Mouse (Mus musculus): ENCODE measurements at regions not wholly inside any gene's neighbourhood (a gene's known extent, or its start where the extent isn't known, plus 50 kb on each side); places are given as distances from the start of the nearest gene placed in this dataset.

DNA sequence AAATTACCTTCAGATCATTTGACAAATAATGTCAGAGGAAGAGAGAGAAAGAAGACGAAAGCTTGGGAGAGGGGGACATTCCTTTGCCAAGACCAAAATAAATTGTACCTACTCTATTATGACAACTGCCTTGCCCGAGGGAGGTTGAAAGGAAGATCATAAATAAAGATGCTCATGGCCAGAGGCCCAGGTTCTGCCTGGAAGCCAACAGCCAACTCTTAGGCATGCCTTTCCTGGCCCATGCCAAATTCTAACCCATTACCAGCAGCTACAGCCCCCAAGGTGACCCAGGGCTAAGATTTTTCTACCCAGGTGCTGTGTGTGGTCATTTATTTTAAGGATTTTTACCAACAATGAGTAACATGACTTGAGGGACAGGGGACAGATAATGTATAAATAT lies 54.9 kb downstream of the Cbln1 start:
- no peak overlapping the region for H3K27ac ChIP-seq (ENCODE audit: insufficient read depth, low read depth, low read length)
- 77% methylated on average over 2 of the region's 2 CpGs for WGBS
- no peak overlapping the region for H3K4me3 ChIP-seq (ENCODE audit: insufficient read depth, low read depth, low read length)
- TF ChIP-seq CTCF (IDR thresholded peaks at IDR 0.05; ENCODE audit: insufficient read depth, low read depth, low read length) (no peak), POLR2A (IDR thresholded peaks at IDR 0.05; ENCODE audit: insufficient read depth, low read depth, low read length) (no peak)
- H3K4me1 ChIP-seq (ENCODE audit: control insufficient read depth, insufficient read depth, low read length): no peaks in the 10 kb centered on the region

DNA sequence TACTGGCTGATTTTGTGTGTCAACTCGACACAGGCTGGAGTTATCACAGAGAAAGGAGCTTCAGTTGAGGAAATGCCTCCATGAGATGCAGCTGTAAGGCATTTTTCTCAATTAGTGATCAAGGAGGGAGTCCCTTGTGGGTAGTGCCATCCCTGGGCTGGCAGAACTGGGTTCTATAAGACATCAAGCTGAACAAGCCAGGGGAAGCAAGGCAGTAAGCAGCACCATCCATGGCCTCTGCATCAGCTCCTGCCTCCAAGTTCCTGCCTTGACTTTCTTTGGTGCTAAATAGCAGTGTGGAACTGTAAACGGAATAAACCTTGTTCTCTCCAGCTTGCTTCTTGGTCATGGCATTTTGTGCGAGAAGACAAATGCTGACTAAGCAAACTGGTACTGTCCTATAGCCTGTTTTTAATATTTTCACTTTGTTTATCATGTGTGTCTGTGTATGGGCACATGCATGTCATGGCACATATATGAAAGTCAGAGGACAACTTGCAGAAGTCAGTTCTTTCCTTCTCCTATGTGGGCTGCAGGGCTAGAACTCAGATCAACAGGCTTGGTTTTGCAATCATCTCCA lies 57.3 kb downstream of the Cbln1 start:
- 85% methylated on average over 3 of the region's 3 CpGs for WGBS
- H3K4me3 ChIP-seq (ENCODE audit: insufficient read depth, low read depth, low read length): no peak overlapping the region

DNA sequence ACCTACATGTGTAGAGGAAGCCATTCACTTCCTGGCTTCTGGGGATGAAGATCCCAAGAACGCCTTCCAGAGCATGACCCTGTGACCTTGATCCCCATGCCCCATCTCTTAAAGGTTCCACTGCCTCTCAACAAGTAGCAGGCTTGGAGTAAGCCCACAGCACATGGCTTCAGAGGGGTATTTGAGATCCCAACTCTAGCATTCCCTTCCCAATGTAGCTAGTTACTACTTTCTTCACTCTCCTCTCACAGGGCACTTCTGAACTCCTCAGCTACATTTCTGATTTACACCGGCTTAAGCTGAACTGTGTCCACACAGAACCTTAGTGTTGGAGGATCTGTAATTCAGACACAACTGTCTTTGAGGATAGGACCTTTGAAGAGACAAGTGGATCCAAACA lies 83.4 kb downstream of the Cbln1 start:
- WGBS: 88% methylated on average over 2 of the region's 2 CpGs
- H3K27ac ChIP-seq (ENCODE audit: insufficient read depth, low read depth, low read length): no peak overlapping the region
- TF ChIP-seq POLR2A (IDR thresholded peaks at IDR 0.05; ENCODE audit: insufficient read depth, low read depth, low read length) (no peak), CTCF (IDR thresholded peaks at IDR 0.05; ENCODE audit: insufficient read depth, low read depth, low read length) (no peak)
- H3K4me3 ChIP-seq (ENCODE audit: insufficient read depth, low read depth, low read length): no peak overlapping the region
- H3K4me1 ChIP-seq (ENCODE audit: control insufficient read depth, insufficient read depth, low read length): no peaks in the 10 kb centered on the region

More for the DNA sequence above, 57.3 kb downstream of the Cbln1 start:
- H3K4me1 ChIP-seq (ENCODE audit: control insufficient read depth, insufficient read depth, low read length): no peaks in the 10 kb centered on the region
- no peak overlapping the region for H3K27ac ChIP-seq (ENCODE audit: insufficient read depth, low read depth, low read length)
- no peak for TF ChIP-seq CTCF (IDR thresholded peaks at IDR 0.05; ENCODE audit: insufficient read depth, low read depth, low read length)

DNA sequence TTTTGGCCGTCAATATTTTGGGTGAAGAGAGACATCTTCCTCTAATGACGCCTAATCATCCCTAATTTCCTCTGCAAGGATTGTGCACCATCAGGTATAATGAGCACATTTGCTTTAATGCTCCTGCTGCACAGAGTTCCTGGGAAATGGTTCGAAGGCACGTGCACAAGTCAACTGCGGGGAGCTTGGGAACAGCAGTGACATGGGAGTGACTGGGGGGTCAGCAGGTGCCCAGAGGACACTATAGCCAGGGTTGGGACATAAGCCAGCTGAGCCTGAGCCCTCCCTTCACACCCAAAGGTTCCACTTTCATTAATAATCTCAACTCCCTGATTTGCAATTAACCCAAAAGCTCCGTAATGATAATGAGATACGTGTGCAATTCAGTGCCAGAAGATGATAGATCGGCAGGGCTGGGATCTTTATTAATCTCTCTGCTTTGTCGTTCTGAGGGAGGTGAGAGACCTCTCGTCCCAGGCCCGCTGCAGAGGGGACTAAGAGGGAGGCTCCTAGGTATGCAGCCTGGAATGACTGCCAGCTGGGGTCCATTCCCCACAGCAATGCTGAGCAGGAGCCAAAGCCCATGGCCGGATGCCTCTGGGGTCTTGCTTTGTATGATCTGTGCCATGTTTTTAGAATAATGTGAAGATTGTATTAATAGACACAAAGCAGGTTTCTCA lies 88.7 kb downstream of the Cbln1 start:
- H3K4me3 ChIP-seq (ENCODE audit: insufficient read depth, low read depth, low read length): no peak overlapping the region
- TF ChIP-seq POLR2A (IDR thresholded peaks at IDR 0.05; ENCODE audit: insufficient read depth, low read depth, low read length) (no peak), CTCF (IDR thresholded peaks at IDR 0.05; ENCODE audit: insufficient read depth, low read depth, low read length) (no peak)

DNA sequence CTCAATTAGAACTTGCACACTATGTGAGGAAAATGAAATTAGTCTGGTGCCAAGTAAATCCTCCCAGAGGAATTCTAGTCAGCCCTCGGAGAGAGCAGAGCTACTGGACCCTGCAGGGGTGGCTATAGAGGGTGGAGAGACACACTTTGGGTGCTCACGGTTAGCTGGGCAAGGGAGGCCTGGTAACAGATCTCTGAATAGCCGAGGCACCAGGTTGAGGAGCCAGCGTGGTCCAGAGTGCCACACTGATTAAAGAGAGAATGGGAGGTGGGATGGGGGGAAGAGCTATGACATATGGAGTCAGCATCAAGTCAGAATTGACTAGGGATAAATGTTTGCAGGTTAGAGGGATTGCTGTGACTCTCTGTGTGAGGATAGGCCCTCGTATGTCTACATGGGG lies 90.1 kb downstream of the Cbln1 start:
- WGBS: 85% methylated on average over 5 of the region's 5 CpGs
- peaks cover 3% of the 10 kb centered on the region; the same call in 1 of the 2 replicates for H3K4me1 ChIP-seq (ENCODE audit: control insufficient read depth, insufficient read depth, low read length)
- H3K4me3 ChIP-seq (ENCODE audit: insufficient read depth, low read depth, low read length): no peak overlapping the region
- TF ChIP-seq CTCF (IDR thresholded peaks at IDR 0.05; ENCODE audit: insufficient read depth, low read depth, low read length) (no peak), POLR2A (IDR thresholded peaks at IDR 0.05; ENCODE audit: insufficient read depth, low read depth, low read length) (no peak)
- H3K27ac ChIP-seq (ENCODE audit: insufficient read depth, low read depth, low read length): no peak overlapping the region

More for the DNA sequence above, 88.7 kb downstream of the Cbln1 start:
- 66% methylated on average over 12 of the region's 12 CpGs for WGBS
- no peak overlapping the region for H3K27ac ChIP-seq (ENCODE audit: insufficient read depth, low read depth, low read length)
- H3K4me1 ChIP-seq (ENCODE audit: control insufficient read depth, insufficient read depth, low read length): peaks cover 3% of the 10 kb centered on the region; the same call in 1 of the 2 replicates

DNA sequence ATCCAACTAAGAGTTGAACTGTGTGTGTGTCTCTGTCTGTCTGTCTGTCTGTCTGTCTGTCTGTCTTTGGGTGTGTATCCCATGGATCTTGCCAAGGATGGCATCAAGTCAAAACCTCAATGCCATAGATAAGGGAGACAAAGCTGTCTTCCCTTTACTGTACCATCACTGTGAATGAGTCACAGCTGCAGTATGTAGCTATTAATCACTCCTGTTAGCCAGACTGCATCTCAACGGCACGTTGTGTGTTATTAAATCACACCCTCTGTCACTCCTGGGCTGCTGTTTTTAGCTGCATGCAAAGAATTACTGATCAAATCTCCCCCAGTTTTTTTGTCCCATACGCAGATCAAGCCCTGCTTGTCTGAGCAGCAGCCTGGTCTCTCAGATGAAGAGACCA lies 91.6 kb downstream of the Cbln1 start:
- Histone ChIP-seq H3K4me1 (ENCODE audit: control insufficient read depth, insufficient read depth, low read length) (peaks cover 3% of the 10 kb centered on the region; the same call in 1 of the 2 replicates), H3K27ac (ENCODE audit: insufficient read depth, low read depth, low read length) (no peak overlapping the region), H3K4me3 (ENCODE audit: insufficient read depth, low read depth, low read length) (no peak overlapping the region)
- TF ChIP-seq POLR2A (IDR thresholded peaks at IDR 0.05; ENCODE audit: insufficient read depth, low read depth, low read length) (no peak), CTCF (IDR thresholded peaks at IDR 0.05; ENCODE audit: insufficient read depth, low read depth, low read length) (no peak)
- 35% methylated on average over 3 of the region's 3 CpGs for WGBS

DNA sequence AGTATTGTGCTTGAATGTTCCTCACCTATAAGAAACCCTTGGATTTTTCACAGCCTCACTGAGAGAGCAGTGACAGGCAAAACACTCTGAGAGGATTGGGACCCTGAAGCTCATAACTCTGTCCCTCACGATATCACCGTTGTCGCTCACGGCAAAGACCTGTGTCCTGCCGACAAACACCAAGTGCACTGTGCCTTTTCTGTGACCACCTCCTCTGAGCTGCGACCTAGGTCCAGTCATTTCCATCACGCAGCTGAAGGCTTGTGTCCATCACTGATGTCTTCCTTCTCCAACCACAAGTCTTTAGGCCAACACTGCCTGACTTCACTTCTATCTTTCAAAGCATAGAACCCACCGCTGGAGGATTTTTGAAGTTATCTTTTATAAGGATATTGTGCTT lies 93.1 kb downstream of the Cbln1 start:
- WGBS: 96% methylated on average over 8 of the region's 8 CpGs
- Histone ChIP-seq H3K4me1 (ENCODE audit: control insufficient read depth, insufficient read depth, low read length) (peaks cover 3% of the 10 kb centered on the region; the same call in 1 of the 2 replicates), H3K4me3 (ENCODE audit: insufficient read depth, low read depth, low read length) (no peak overlapping the region), H3K27ac (ENCODE audit: insufficient read depth, low read depth, low read length) (no peak overlapping the region)
- no peak for TF ChIP-seq CTCF (IDR thresholded peaks at IDR 0.05; ENCODE audit: insufficient read depth, low read depth, low read length)
- no peak for TF ChIP-seq POLR2A (IDR thresholded peaks at IDR 0.05; ENCODE audit: insufficient read depth, low read depth, low read length)

DNA sequence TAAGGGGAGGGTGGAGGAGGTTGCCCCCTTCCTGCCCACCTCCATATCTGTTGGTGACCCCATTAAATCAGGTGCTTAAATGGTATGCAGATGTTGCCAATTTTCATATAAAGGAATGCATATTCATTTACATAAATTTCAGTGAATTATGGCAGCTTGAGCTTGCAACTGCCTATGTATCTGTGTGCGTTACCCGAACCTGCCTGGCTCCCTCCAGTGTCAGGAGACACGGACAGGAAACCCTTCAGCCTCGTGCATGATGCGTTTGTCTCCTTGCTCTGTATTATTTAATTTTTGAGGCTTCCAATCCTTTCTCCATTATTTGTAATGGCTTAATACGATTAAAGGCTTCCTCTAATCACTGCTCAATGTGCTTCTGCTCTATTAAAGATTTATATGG lies 98.4 kb downstream of the Cbln1 start:
- Histone ChIP-seq H3K27ac (ENCODE audit: insufficient read depth, low read depth, low read length) (no peak overlapping the region), H3K4me3 (ENCODE audit: insufficient read depth, low read depth, low read length) (no peak overlapping the region), H3K4me1 (ENCODE audit: control insufficient read depth, insufficient read depth, low read length) (no peaks in the 10 kb centered on the region)
- 82% methylated on average over 6 of the region's 6 CpGs for WGBS
- TF ChIP-seq POLR2A (IDR thresholded peaks at IDR 0.05; ENCODE audit: insufficient read depth, low read depth, low read length): no peak
- no peak for TF ChIP-seq CTCF (IDR thresholded peaks at IDR 0.05; ENCODE audit: insufficient read depth, low read depth, low read length)

DNA sequence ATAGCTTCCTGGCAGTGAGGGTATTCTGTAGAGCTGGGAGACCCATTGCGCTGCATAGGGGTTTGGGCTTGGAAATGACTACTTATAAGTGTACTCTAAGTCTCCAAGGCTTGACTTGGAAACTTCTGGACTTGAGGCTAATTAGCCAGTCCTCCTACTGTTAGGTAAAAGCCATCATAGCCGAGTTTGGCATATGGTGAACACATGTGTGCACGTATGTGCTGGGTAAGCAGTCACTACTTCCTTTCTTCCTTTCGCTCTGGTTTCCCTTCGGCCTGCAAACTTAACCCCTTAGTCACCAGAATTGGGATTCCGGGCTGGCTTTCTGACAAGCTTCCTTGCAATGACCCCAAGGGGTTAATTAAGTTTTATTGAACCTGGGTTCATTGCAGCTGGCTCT lies 98.9 kb downstream of the Cbln1 start:
- TF ChIP-seq CTCF (IDR thresholded peaks at IDR 0.05; ENCODE audit: insufficient read depth, low read depth, low read length) (no peak), POLR2A (IDR thresholded peaks at IDR 0.05; ENCODE audit: insufficient read depth, low read depth, low read length) (no peak)
- 63% methylated on average over 6 of the region's 6 CpGs for WGBS

More for the DNA sequence above, 98.9 kb downstream of the Cbln1 start:
- H3K4me3 ChIP-seq (ENCODE audit: insufficient read depth, low read depth, low read length): no peak overlapping the region
- H3K4me1 ChIP-seq (ENCODE audit: control insufficient read depth, insufficient read depth, low read length): no peaks in the 10 kb centered on the region
- H3K27ac ChIP-seq (ENCODE audit: insufficient read depth, low read depth, low read length): no peak overlapping the region
